Mouse (Mus musculus): ENCODE results near the gene Pkhd1.

Pkhd1 gene

GRCm38 (mm10) chr1:20617849-20618530 lies at the start of gene Pkhd1:
TSS of gene Pkhd1 (minus strand) at chr1:20618064.
- no peak for DNase-seq (ENCODE audit: inconsistent age in 2 of 2, low spot score in 1 of 2)

- DNase-seq (ENCODE audit: inconsistent age in 2 of 2, low spot score in 1 of 2), result no peak
These were observed 49.7 kb upstream of the Pkhd1 start for GRCm38 (mm10) chr1:20667567-20667966.

- no peak for DNase-seq (ENCODE audit: inconsistent age in 2 of 2, low spot score in 1 of 2)
These were observed 48.4 kb upstream of the Pkhd1 start for GRCm38 (mm10) chr1:20666233-20666632.

- DNase-seq (ENCODE audit: inconsistent age in 2 of 2, low spot score in 1 of 2), result no peak
These were observed 37.2 kb upstream of the Pkhd1 start for GRCm38 (mm10) chr1:20655085-20655484.

GRCm38 (mm10) chr1:20653513-20654506 lies 35.9 kb upstream of the Pkhd1 start:
- peak; percentile 10 to 43 for DNase-seq (ENCODE audit: inconsistent age in 2 of 2, low spot score in 1 of 2)

GRCm38 (mm10) chr1:20634856-20635255 lies 17.0 kb upstream of the Pkhd1 start:
- no peak for DNase-seq (ENCODE audit: inconsistent age in 2 of 2, low spot score in 1 of 2)

GRCm38 (mm10) chr1:20633276-20633869 lies 15.5 kb upstream of the Pkhd1 start:
- DNase-seq (ENCODE audit: inconsistent age in 2 of 2, low spot score in 1 of 2), result no peak

- DNase-seq (ENCODE audit: inconsistent age in 2 of 2, low spot score in 1 of 2), result peak; percentile 6 to 31
These were observed 6.7 kb upstream of the Pkhd1 start for GRCm38 (mm10) chr1:20624564-20624963.

- DNase-seq (ENCODE audit: inconsistent age in 2 of 2, low spot score in 1 of 2), result no peak
These were observed 5.5 kb upstream of the Pkhd1 start for GRCm38 (mm10) chr1:20623375-20623774.

GRCm38 (mm10) chr1:20620611-20621010 lies 2.7 kb upstream of the Pkhd1 start:
- no peak for DNase-seq (ENCODE audit: inconsistent age in 2 of 2, low spot score in 1 of 2)

- DNase-seq (ENCODE audit: inconsistent age in 2 of 2, low spot score in 1 of 2), result no peak
These were observed 1.5 kb upstream of the Pkhd1 start for GRCm38 (mm10) chr1:20619363-20619762.

GRCm38 (mm10) chr1:20612643-20613042 lies 5.2 kb downstream of the Pkhd1 start:
- DNase-seq (ENCODE audit: inconsistent age in 2 of 2, low spot score in 1 of 2), result peak; percentile 4 to 62

GRCm38 (mm10) chr1:20605489-20605888 lies 12.4 kb downstream of the Pkhd1 start:
- no peak for DNase-seq (ENCODE audit: inconsistent age in 2 of 2, low spot score in 1 of 2)

GRCm38 (mm10) chr1:20590488-20590887 lies 27.4 kb downstream of the Pkhd1 start:
- DNase-seq (ENCODE audit: inconsistent age in 2 of 2, low spot score in 1 of 2), result no peak

GRCm38 (mm10) chr1:20571469-20571868 lies 46.4 kb downstream of the Pkhd1 start:
- no peak for DNase-seq (ENCODE audit: inconsistent age in 2 of 2, low spot score in 1 of 2)

GRCm38 (mm10) chr1:20569430-20569829 lies 48.4 kb downstream of the Pkhd1 start:
- no peak for DNase-seq (ENCODE audit: inconsistent age in 2 of 2, low spot score in 1 of 2)

- DNase-seq (ENCODE audit: inconsistent age in 2 of 2, low spot score in 1 of 2), result no peak
These were observed 59.4 kb downstream of the Pkhd1 start for GRCm38 (mm10) chr1:20558443-20558842.

GRCm38 (mm10) chr1:20554398-20554797 lies 63.5 kb downstream of the Pkhd1 start:
- DNase-seq (ENCODE audit: inconsistent age in 2 of 2, low spot score in 1 of 2), result peak; percentile 22 to 63

- DNase-seq (ENCODE audit: inconsistent age in 2 of 2, low spot score in 1 of 2), result no peak
These were observed 66.5 kb downstream of the Pkhd1 start for GRCm38 (mm10) chr1:20551334-20551733.

- no peak for DNase-seq (ENCODE audit: inconsistent age in 2 of 2, low spot score in 1 of 2)
These were observed 73.3 kb downstream of the Pkhd1 start for GRCm38 (mm10) chr1:20544526-20544925.

- peak; percentile 13 to 71 for DNase-seq (ENCODE audit: inconsistent age in 2 of 2, low spot score in 1 of 2)
These were observed 104.3 kb downstream of the Pkhd1 start for GRCm38 (mm10) chr1:20513364-20514084.
